Mouse (Mus musculus) ZHBTc4 (cell line): Measurements from ENCODE around the gene Wsb2.
"Not testable (repeated sequence)": the region's sequence is repeated elsewhere in the genome, so short reads cannot be mapped to it uniquely, and the experiment has no call there.

Source experiments
- DNase-seq: peaks from one replicate; pipeline ENCODE4 v3.0.0-alpha.2; 2011; ENCODE audit warnings: low read depth, low spot score

Gene Wsb2

GRCm38 (mm10) chr5:117356365-117357128 is 557 bp upstream of the Wsb2 start:
- DNase-seq, result peak; percentile 89

- peak; percentile 66 for DNase-seq
Observed at GRCm38 (mm10) chr5:117357478-117358247, 559 bp downstream of the Wsb2 start.

GRCm38 (mm10) chr5:117358248-117358630 is 1.1 kb downstream of the Wsb2 start:
- DNase-seq, result peak; percentile 43

- DNase-seq, result peak; percentile 94
Observed at GRCm38 (mm10) chr5:117358725-117359124, 1.6 kb downstream of the Wsb2 start.

- no peak for DNase-seq
Observed at GRCm38 (mm10) chr5:117359497-117360227, 2.6 kb downstream of the Wsb2 start.

GRCm38 (mm10) chr5:117360228-117360515 is 3.1 kb downstream of the Wsb2 start:
- DNase-seq, result peak; percentile 80

- DNase-seq, result peak; percentile 80
Observed at GRCm38 (mm10) chr5:117360631-117361541, 3.8 kb downstream of the Wsb2 start.

- DNase-seq, result no peak
Observed at GRCm38 (mm10) chr5:117361590-117361989, 4.5 kb downstream of the Wsb2 start.

GRCm38 (mm10) chr5:117363066-117363782 is 6.1 kb downstream of the Wsb2 start:
- DNase-seq, result no peak

- no peak for DNase-seq
Observed at GRCm38 (mm10) chr5:117364821-117365220, 7.7 kb downstream of the Wsb2 start.

GRCm38 (mm10) chr5:117365904-117366561 is 8.9 kb downstream of the Wsb2 start:
- DNase-seq, result no peak

GRCm38 (mm10) chr5:117367206-117367605 is 10.1 kb downstream of the Wsb2 start:
- DNase-seq, result no peak

GRCm38 (mm10) chr5:117370592-117370991 is 13.5 kb downstream of the Wsb2 start:
- no peak for DNase-seq

GRCm38 (mm10) chr5:117373418-117373817 is 16.3 kb downstream of the Wsb2 start:
- DNase-seq, result no peak

- no peak for DNase-seq
Observed at GRCm38 (mm10) chr5:117374372-117375049, 17.4 kb downstream of the Wsb2 start.

- no peak for DNase-seq
Observed at GRCm38 (mm10) chr5:117376331-117376761, 19.2 kb downstream of the Wsb2 start.

GRCm38 (mm10) chr5:117377731-117378130 is 20.6 kb downstream of the Wsb2 start:
- not testable (repeated sequence) for DNase-seq

- no peak for DNase-seq
Observed at GRCm38 (mm10) chr5:117380199-117380598, 23.1 kb downstream of the Wsb2 start.

- DNase-seq, result peak; percentile 84
Observed at GRCm38 (mm10) chr5:117381785-117382184, 24.7 kb downstream of the Wsb2 start.
